Mouse (Mus musculus) heart, adult 2 months (tissue): ENCODE results near the gene Hyal1. TPM values are rescaled to one million over a fixed set of nuclear protein-coding genes. Genes with fewer than 3 reads are reported as not detected.

Experiments
- DNase-seq, 2 experiments: peaks; one replicate each; pipeline ENCODE4 v3.0.0; 2021
- H3K27ac ChIP-seq: fragments of 200-600 bp; 2 replicates; pipeline ENCODE4 v1.8.1; 2022
- H3K27me3 ChIP-seq: fragments of 200-500 bp; 2 replicates; pipeline ENCODE4 v1.6.1; 2012; ENCODE audit warnings: mild to moderate bottlenecking, low read length, inconsistent platforms, mixed read lengths; ENCODE audit not compliant: control insufficient read depth, insufficient read depth
- H3K36me3 ChIP-seq: fragments of 200-500 bp; 2 replicates; pipeline ENCODE4 v1.6.1; 2012; ENCODE audit warnings: low read length, inconsistent platforms; ENCODE audit not compliant: control insufficient read depth, insufficient read depth
- H3K4me1 ChIP-seq: fragments of 200-500 bp; 2 replicates; pipeline ENCODE4 v1.6.1; 2011; ENCODE audit warnings: low read length; ENCODE audit not compliant: control insufficient read depth, insufficient read depth
- H3K4me3 ChIP-seq: fragments of 200-600 bp; 2 replicates; pipeline ENCODE4 v1.8.1; 2022
- H3K79me2 ChIP-seq: fragments of 200-500 bp; replicated peaks from 2 replicates; pipeline ENCODE4 v1.6.1; 2012; ENCODE audit warnings: mild to moderate bottlenecking, inconsistent platforms, low read length, moderate library complexity, mixed read lengths; ENCODE audit not compliant: control insufficient read depth, insufficient read depth
- H3K9ac ChIP-seq: fragments of 200-500 bp; 2 replicates; pipeline ENCODE4 v1.6.1; 2012; ENCODE audit warnings: low read depth, mild to moderate bottlenecking, control low read depth, inconsistent platforms, low read length, mixed read lengths
- CTCF ChIP-seq: fragments of 200-600 bp; IDR thresholded peaks from 2 replicates; pipeline ENCODE4 v1.8.1; 2022; ENCODE audit warnings: antibody characterized with exemption, mild to moderate bottlenecking, moderate library complexity
- EP300 ChIP-seq: fragments of 200-500 bp; IDR thresholded peaks from 2 replicates; pipeline ENCODE4 v1.6.1; 2011; ENCODE audit warnings: low read depth, low read length, control low read depth; ENCODE audit not compliant: insufficient read depth
- POLR2A ChIP-seq: fragments of 200-500 bp; IDR thresholded peaks from 2 replicates; pipeline ENCODE4 v1.6.1; 2011; ENCODE audit warnings: mild to moderate bottlenecking, low read depth, low read length, control low read depth; ENCODE audit not compliant: insufficient read depth
- WGBS: fragments of 180-500 bp; shearing (Covaris S2); methylation state at CpG from one replicate; pipeline ENCODE4 v1.1.7; 2018; 5-methylcytosine and 5-hydroxymethylcytosine counted together
- intact Hi-C: fragments of 180-260 bp; cut with DNase I; formaldehyde crosslinking; loops from one replicate; pipeline ENCODE4 v1.15.1; 2025
- polyA plus RNA-seq: library from polyadenylated mRNA; depleted of rRNA; stranded (reverse); fragments of >200 nt; gene quantifications from 2 replicates; pipeline ENCODE4 v1.2.3, GENCODE M21; 2012
- total RNA-seq, 2 experiments: library from RNA; stranded (reverse); gene quantifications; 2 replicates each; pipeline ENCODE4 v1.2.3; 2021

Hyal1 gene
- total and polyA plus RNA-seq, 3 experiments: 5.1 to 6.9 (median 5.9) TPM

- Histone ChIP-seq H3K4me3 (0 out of 2 replicates have a peak within 1 kb of the TSS, but pooled peaks have one; percentile 10), H3K79me2 (no peaks in the 10 kb centered on the region), H3K9ac (no peak within 1 kb of the TSS), H3K36me3 (no peaks in the 10 kb centered on the region), H3K27me3 (no peaks in the 10 kb centered on the region), H3K4me1 (peaks cover 10% of the 10 kb centered on the region), H3K27ac (no peak within 1 kb of the TSS)
- peak; percentile 82 to 89 for DNase-seq
- TF ChIP-seq EP300 (no peak), CTCF (no peak), POLR2A (no peak)
- 7% methylated on average over 20 of the region's 20 CpGs for WGBS
- intact Hi-C loops: loop anchor here (10.0 kb wide), 1 partner anchor 862 kb away; the partner anchor contains the start of gene Tex264
Measured at GRCm38 (mm10) chr9:107547026-107547425, 29.7 kb upstream of the Hyal1 start, which contains the start of gene Zmynd10. Zmynd10 (plus strand) TSS chr9:107547298.

- Histone ChIP-seq H3K9ac (no peak overlapping the region), H3K4me1 (peaks cover 10% of the 10 kb centered on the region), H3K27ac (no peak overlapping the region), H3K4me3 (no peak overlapping the region), H3K36me3 (no peaks in the 10 kb centered on the region), H3K79me2 (no peaks in the 10 kb centered on the region), H3K27me3 (no peaks in the 10 kb centered on the region)
- intact Hi-C loops: loop anchor here (10.0 kb wide), 1 partner anchor 863 kb away; the partner anchor contains the start of gene Tex264
- WGBS: 74% methylated on average over 5 of the region's 5 CpGs
- peak in 1 of 2 experiments; percentile 31 for DNase-seq
- no peak for TF ChIP-seq CTCF
- no peak for TF ChIP-seq EP300
- TF ChIP-seq POLR2A: no peak
Measured at GRCm38 (mm10) chr9:107547957-107548356, 28.8 kb upstream of the Hyal1 start.

- Histone ChIP-seq H3K36me3 (no peaks in the 10 kb centered on the region), H3K4me1 (peaks cover 14% of the 10 kb centered on the region), H3K27ac (no peak overlapping the region), H3K9ac (no peak overlapping the region), H3K4me3 (no peak overlapping the region), H3K27me3 (no peaks in the 10 kb centered on the region), H3K79me2 (no peaks in the 10 kb centered on the region)
- intact Hi-C loops: loop anchor here (10.0 kb wide), 1 partner anchor 864 kb away; the partner anchor contains the start of gene Tex264
- WGBS: 95% methylated on average over 10 of the region's 10 CpGs
- TF ChIP-seq CTCF: no peak
- TF ChIP-seq POLR2A: no peak
- TF ChIP-seq EP300: no peak
- DNase-seq: no peak
Measured at GRCm38 (mm10) chr9:107548820-107549219, 27.9 kb upstream of the Hyal1 start.

GRCm38 (mm10) chr9:107549297-107550074 lies 27.2 kb upstream of the Hyal1 start:
- Histone ChIP-seq H3K36me3 (no peaks in the 10 kb centered on the region), H3K27me3 (no peaks in the 10 kb centered on the region), H3K79me2 (no peaks in the 10 kb centered on the region), H3K4me1 (peaks cover 15% of the 10 kb centered on the region), H3K4me3 (no peak overlapping the region), H3K27ac (no peak overlapping the region), H3K9ac (no peak overlapping the region)
- intact Hi-C loops: loop anchor here (10.0 kb wide), 1 partner anchor 865 kb away; the partner anchor contains the start of gene Tex264
- WGBS: 89% methylated on average over 20 of the region's 20 CpGs
- peak in 1 of 2 experiments; percentile 8 for DNase-seq
- TF ChIP-seq CTCF (no peak), POLR2A (no peak), EP300 (no peak)

- H3K9ac ChIP-seq: no peak overlapping the region; the same call in 1 of the 2 replicates
- peaks cover 15% of the 10 kb centered on the region for H3K4me1 ChIP-seq
- H3K27ac ChIP-seq: no peak overlapping the region; the same call in 1 of the 2 replicates
- no peak for DNase-seq
- H3K79me2 ChIP-seq: no peaks in the 10 kb centered on the region
- intact Hi-C loops: no loop called here
- no peak overlapping the region; the same call in 1 of the 2 replicates for H3K4me3 ChIP-seq
- H3K36me3 ChIP-seq: no peaks in the 10 kb centered on the region
- TF ChIP-seq EP300 (no peak), CTCF (no peak), POLR2A (no peak)
- no peaks in the 10 kb centered on the region for H3K27me3 ChIP-seq
- 67% methylated on average over 23 of the region's 23 CpGs for WGBS
Measured at GRCm38 (mm10) chr9:107550491-107551116, 26.1 kb upstream of the Hyal1 start.
